Mouse (Mus musculus) thymus, postnatal 0 days (tissue): ENCODE results near the gene Teddm2. TPM values are rescaled to one million over a fixed set of nuclear protein-coding genes. Genes with fewer than 3 reads are reported as not detected.

Experiments
- DNase-seq: peaks from one replicate; pipeline ENCODE4 v3.0.0-alpha.2; 2015; ENCODE audit warnings: low spot score
- microRNA-seq: library from miRNA; unstranded; fragments of <30 nt; microRNA quantifications from one replicate; pipeline ENCODE4, GENCODE M21; 2016; ENCODE audit warnings: borderline number of aligned reads
- polyA plus RNA-seq: library from polyadenylated mRNA; unstranded; fragments of >200 nt; fragmentation: Nextera tagmentation; extraction: Ambion mirVana; gene quantifications from 2 replicates; pipeline ENCODE4 v1.2.1, GENCODE M21; 2015

Gene Teddm2
- polyA plus RNA-seq, 1 experiment from 2014 or later: 1.3 TPM

GRCm38 (mm10) chr1:153830746-153831145 is 69.3 kb downstream of the Teddm2 start:
- DNase-seq: no peak

DNA sequence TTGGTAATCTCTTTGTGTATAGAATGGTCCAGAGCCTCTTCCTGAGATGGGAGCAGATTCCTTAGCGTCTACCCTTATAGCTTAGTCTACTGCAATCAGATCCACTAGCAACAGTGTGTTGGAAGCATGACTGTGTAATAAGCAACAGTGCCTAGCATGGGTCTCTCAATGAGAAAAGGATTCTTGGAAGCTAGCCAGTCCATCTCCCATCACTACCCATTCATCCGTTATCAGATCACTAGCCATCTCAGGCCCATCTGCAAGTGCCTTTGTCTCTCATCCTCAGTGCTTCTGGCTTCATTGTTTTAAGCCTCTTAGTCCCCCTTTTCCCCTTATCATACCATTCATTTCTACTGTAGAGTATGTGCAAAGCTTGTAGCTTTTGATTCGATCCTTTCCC is 79.8 kb downstream of the Teddm2 start:
- DNase-seq: no peak

GRCm38 (mm10) chr1:153814278-153814677 is 85.8 kb downstream of the Teddm2 start:
- no peak for DNase-seq

GRCm38 (mm10) chr1:153807390-153807993 is 92.5 kb downstream of the Teddm2 start:
- peak; percentile 62 for DNase-seq

GRCm38 (mm10) chr1:153803530-153803929 is 96.5 kb downstream of the Teddm2 start:
- no peak for DNase-seq

DNA sequence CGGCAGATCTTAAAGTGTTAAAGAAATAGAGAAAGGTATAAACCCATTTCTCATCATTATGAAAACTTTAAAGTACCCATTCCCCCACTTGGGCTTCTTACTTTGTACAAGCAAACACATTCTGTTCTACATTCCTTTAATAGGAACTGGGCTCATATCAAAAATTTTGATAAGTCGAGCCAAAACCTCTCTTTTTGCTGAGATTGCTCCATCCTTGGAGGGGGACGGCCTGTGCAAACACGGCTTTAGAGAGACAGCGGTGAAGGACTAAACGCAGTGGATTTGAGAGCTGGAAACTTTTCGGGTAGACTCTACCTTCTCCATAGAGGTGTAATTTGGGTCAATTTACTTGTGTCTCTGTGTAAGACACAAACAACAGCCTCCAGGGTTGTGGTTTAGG is 97.3 kb downstream of the Teddm2 start:
- no peak for DNase-seq

Small RNA genes lying within 50 kb of the gene (microRNA-seq; reads per million reads assigned to microRNA genes)
- gene Mir8114: 27.1 reads per million, percentile 31 among the genes with 10 or more reads in this experiment

Other genes starting within 250 kb of the Teddm2 start
- gene Rgs8, start 247.2 kb downstream of the Teddm2 start, polyA plus RNA-seq: 0.14 and 0.35 TPM in 2 replicates
- gene Rgs16, start 159.9 kb downstream of the Teddm2 start, polyA plus RNA-seq: 4.1 and 4.3 TPM in 2 replicates
- gene Rnasel, start 150.8 kb downstream of the Teddm2 start, polyA plus RNA-seq: 13.7 and 22.1 TPM in 2 replicates
- gene Rgsl1, start 56.1 kb downstream of the Teddm2 start, polyA plus RNA-seq: 0.50 and 0.82 TPM in 2 replicates
- gene Teddm1b, start 25.9 kb downstream of the Teddm2 start, polyA plus RNA-seq: 0.14 and 0.27 TPM in 2 replicates
- not detected in 2 replicates for gene Teddm1a, start 8.5 kb downstream of the Teddm2 start, polyA plus RNA-seq
- 111 and 119 TPM in 2 replicates for gene Glul, start 284 bp downstream of the Teddm2 start, polyA plus RNA-seq